Mouse (Mus musculus): Measurements from ENCODE around the gene Zfp865.

DNA sequence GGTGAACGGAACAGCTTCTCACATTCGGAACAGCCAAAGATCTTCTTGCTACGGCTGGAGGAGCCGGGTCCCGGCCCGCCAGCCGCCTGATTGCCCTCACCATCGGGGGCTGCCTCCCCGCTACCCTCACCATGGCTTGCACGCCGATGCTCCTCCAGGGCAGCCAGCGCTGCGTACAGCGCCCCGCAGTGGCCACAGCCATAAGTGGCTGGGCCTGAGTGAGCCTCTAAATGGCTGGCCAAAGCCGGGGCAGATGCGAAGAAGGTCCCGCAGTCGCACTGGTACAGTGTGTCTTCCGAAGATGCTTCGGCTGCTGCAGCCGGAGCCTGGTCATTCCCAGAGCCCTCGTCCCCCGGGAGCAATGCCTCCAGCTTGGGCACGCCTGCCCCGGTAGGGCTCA is 11.9 kb upstream of the Zfp865 start:
- TF ChIP-seq CTCF (conservative IDR thresholded peaks at IDR 0.05 in 1 of 2, IDR thresholded peaks at IDR 0.05 in 1 of 2; ENCODE audit: low read depth in 2 of 2, low read length in 2 of 2) (no peak), ELF1 (IDR thresholded peaks at IDR 0.05; ENCODE audit: low read depth, low read length) (no peak), CHD2 (IDR thresholded peaks at IDR 0.05; ENCODE audit: low read length) (no peak), GABPA (IDR thresholded peaks at IDR 0.05; ENCODE audit: insufficient replicate concordance, low read depth, low read length) (no peak), RCOR1 (conservative IDR thresholded peaks at IDR 0.05; ENCODE audit: low read depth, low read length) (no peak), POLR2A (IDR thresholded peaks at IDR 0.05; ENCODE audit: low read depth, low read length) (no peak), ZNF384 (IDR thresholded peaks at IDR 0.05; ENCODE audit: low read depth, low read length) (no peak), HCFC1 (IDR thresholded peaks at IDR 0.05; ENCODE audit: low read depth, low read length) (no peak), TBP (conservative IDR thresholded peaks at IDR 0.05; ENCODE audit: low read depth, low read length) (no peak)
